Mouse (Mus musculus): Measurements from ENCODE around the gene Trip6.

- TF ChIP-seq CTCF (IDR thresholded peaks at IDR 0.05; ENCODE audit: low read depth) = no peak
- TF ChIP-seq EP300 (optimal IDR thresholded peaks at IDR 0.05) = peak; percentile 47
Measured at GRCm38 (mm10) chr5:137350205-137351057, 36.2 kb upstream of the Trip6 start.

All from stomach, postnatal 0 days (tissue).